Mouse (Mus musculus) urinary bladder, postnatal 4 days (tissue): ENCODE measurements at regions not wholly inside any gene's neighbourhood (a gene's known extent, or its start where the extent isn't known, plus 50 kb on each side); places are given as distances from the start of the nearest gene placed in this dataset.
"Not testable (repeated sequence)": the region's sequence is repeated elsewhere in the genome, so short reads cannot be mapped to it uniquely, and the experiment has no call there.

Experiments used
- DNase-seq, 2 experiments: peaks; one replicate each; pipeline ENCODE4 v3.0.0; 2021 to 2022; ENCODE audit warnings: low spot score in 2 of 2

- no peak for DNase-seq
Observed at GRCm38 (mm10) chr5:52015786-52016185, 174.5 kb downstream of the Dhx15 start.

- DNase-seq = no peak
Observed at GRCm38 (mm10) chr5:52010426-52010825, 179.9 kb downstream of the Dhx15 start.

- no peak for DNase-seq
Observed at GRCm38 (mm10) chr5:52008942-52009341, 181.4 kb downstream of the Dhx15 start.

GRCm38 (mm10) chr5:52006843-52007242 is 183.5 kb downstream of the Dhx15 start:
- no peak for DNase-seq

- DNase-seq = no peak
Observed at GRCm38 (mm10) chr5:51990847-51991610, 199.3 kb downstream of the Dhx15 start.

- no peak for DNase-seq
Observed at GRCm38 (mm10) chr5:51989396-51989795, 200.9 kb downstream of the Dhx15 start.

- DNase-seq = no peak
Observed at GRCm38 (mm10) chr5:51988913-51989312, 201.4 kb downstream of the Dhx15 start.

GRCm38 (mm10) chr5:51984966-51985365 is 205.3 kb downstream of the Dhx15 start:
- DNase-seq = no peak

- DNase-seq = no peak
Observed at GRCm38 (mm10) chr5:51982780-51983179, 207.5 kb downstream of the Dhx15 start.

- no peak for DNase-seq
Observed at GRCm38 (mm10) chr5:51980901-51981300, 209.4 kb downstream of the Dhx15 start.

GRCm38 (mm10) chr5:51952499-51952898 is 237.8 kb downstream of the Dhx15 start:
- no peak for DNase-seq

- no peak for DNase-seq
Observed at GRCm38 (mm10) chr5:51949996-51950395, 240.3 kb downstream of the Dhx15 start.

- DNase-seq = no peak
Observed at GRCm38 (mm10) chr5:51946062-51946461, 244.3 kb downstream of the Dhx15 start.

GRCm38 (mm10) chr5:51941925-51942291 is 248.4 kb downstream of the Dhx15 start:
- DNase-seq = not testable (repeated sequence)

GRCm38 (mm10) chr5:51941255-51941924 is 248.9 kb downstream of the Dhx15 start:
- DNase-seq = no peak

GRCm38 (mm10) chr5:51938845-51939244 is 251.5 kb downstream of the Dhx15 start:
- no peak for DNase-seq

- DNase-seq = no peak
Observed at GRCm38 (mm10) chr5:51937320-51937719, 253.0 kb downstream of the Dhx15 start.

GRCm38 (mm10) chr5:51935391-51936354 is 254.6 kb downstream of the Dhx15 start:
- no peak for DNase-seq

GRCm38 (mm10) chr5:51934910-51935309 is 255.4 kb downstream of the Dhx15 start:
- DNase-seq = no peak

GRCm38 (mm10) chr5:51933331-51933730 is 257.0 kb downstream of the Dhx15 start:
- DNase-seq = no peak

GRCm38 (mm10) chr5:51930416-51930815 is 259.9 kb downstream of the Dhx15 start:
- no peak for DNase-seq

GRCm38 (mm10) chr5:51928801-51929200 is 261.5 kb downstream of the Dhx15 start:
- no peak for DNase-seq
